Mouse (Mus musculus): ENCODE measurements around the gene Kmo. TPM values are rescaled to one million over a fixed set of nuclear protein-coding genes. Genes with fewer than 3 reads are reported as not detected.

Gene Kmo
- total and polyA plus RNA-seq, 3 experiments: 0.20 to 0.49 (median 0.34) TPM

DNA sequence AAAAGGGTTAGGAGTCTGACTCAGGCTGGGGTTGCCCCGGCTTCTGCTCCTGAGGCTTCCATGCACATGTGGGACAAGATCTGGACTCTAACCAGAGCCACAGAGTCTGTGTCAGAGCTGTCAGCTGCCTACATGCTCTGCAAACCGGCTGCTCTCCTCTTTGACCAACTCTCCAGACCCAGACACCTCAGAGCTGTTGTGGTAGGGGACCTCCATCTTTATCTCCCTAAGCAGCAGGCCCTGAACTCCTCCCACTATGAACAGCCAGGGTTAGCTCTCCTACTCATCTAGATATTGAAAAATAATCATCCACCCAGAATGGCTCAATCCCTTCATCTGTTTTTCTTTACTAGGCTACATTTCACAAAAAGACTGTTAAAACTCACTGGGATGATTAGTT lies 34.9 kb upstream of the Kmo start:
- H3K4me3 ChIP-seq: no peak overlapping the region
- no peak overlapping the region for H3K9ac ChIP-seq (ENCODE audit: low read depth, low read length)
- intact Hi-C loops (cut with DNase I): no loop called here

DNA sequence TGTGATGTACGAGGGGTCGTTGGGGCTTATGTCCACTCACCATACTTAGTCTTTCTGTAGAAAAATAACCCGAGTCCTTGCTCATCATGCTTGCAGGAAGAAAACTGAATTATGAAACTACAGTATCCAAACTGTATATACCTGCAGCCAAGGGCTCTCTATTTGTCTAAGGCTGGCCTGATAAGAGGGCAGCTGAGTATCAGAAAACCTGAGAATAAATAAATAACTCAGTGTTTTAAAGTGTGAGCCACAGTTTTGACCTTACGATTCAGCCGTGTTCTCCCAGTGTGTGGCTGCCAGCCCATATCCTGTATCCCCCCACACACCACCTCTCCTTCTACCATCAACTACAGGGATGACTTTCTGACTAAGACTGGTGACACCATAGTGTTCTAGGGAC lies 33.5 kb upstream of the Kmo start:
- intact Hi-C loops (cut with DNase I): no loop called here
- H3K4me3 ChIP-seq: no peak overlapping the region
- H3K36me3 ChIP-seq (ENCODE audit: control insufficient read depth, insufficient read depth, low read length): no peaks in the 10 kb centered on the region
- TF ChIP-seq EP300 (IDR thresholded peaks at IDR 0.05; ENCODE audit: insufficient read depth, low read depth, low read length) (no peak), POLR2A (IDR thresholded peaks at IDR 0.05; ENCODE audit: insufficient read depth, low read depth, low read length) (no peak), CTCF (IDR thresholded peaks at IDR 0.05) (no peak)
- no peak overlapping the region for H3K9ac ChIP-seq (ENCODE audit: low read depth, low read length)
- 62% methylated on average over 5 of the region's 5 CpGs for WGBS
- H3K27me3 ChIP-seq (ENCODE audit: control insufficient read depth, insufficient read depth, low read length): no peaks in the 10 kb centered on the region
- no peak overlapping the region for H3K27ac ChIP-seq
- DNase-seq: no peak
- H3K4me1 ChIP-seq (ENCODE audit: control insufficient read depth, insufficient read depth, low read length): no peaks in the 10 kb centered on the region
- H3K79me2 ChIP-seq (replicated peaks; ENCODE audit: control insufficient read depth, insufficient read depth, low read length): no peaks in the 10 kb centered on the region

More for the DNA sequence above, 34.9 kb upstream of the Kmo start:
- Histone ChIP-seq H3K27me3 (ENCODE audit: control insufficient read depth, insufficient read depth, low read length) (no peaks in the 10 kb centered on the region), H3K79me2 (replicated peaks; ENCODE audit: control insufficient read depth, insufficient read depth, low read length) (no peaks in the 10 kb centered on the region), H3K36me3 (ENCODE audit: control insufficient read depth, insufficient read depth, low read length) (no peaks in the 10 kb centered on the region), H3K27ac (no peak overlapping the region), H3K4me1 (ENCODE audit: control insufficient read depth, insufficient read depth, low read length) (no peaks in the 10 kb centered on the region)
- DNase-seq: no peak
- 66% methylated on average over 2 of the region's 2 CpGs for WGBS
- TF ChIP-seq POLR2A (IDR thresholded peaks at IDR 0.05; ENCODE audit: insufficient read depth, low read depth, low read length): no peak
- TF ChIP-seq EP300 (IDR thresholded peaks at IDR 0.05; ENCODE audit: insufficient read depth, low read depth, low read length): no peak
- TF ChIP-seq CTCF (IDR thresholded peaks at IDR 0.05): no peak

DNA sequence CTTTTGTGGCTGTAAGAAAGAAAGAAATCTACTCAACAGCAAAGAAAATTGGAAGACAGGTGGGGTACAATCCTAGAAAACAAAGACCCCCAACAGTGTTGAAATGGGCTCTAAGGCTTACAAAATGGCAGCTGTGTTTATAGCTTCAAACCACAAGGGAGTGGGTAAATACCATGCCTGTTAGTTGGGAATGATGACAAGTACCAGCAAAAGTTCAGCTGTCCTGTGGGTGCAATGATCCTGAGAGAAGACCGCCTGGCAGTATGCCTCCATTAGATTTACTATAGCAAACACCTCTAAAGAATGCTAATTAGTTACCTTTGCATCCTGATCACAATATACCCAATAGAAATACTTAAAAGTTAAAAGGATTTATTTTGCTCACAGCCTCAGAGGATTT lies 27.3 kb upstream of the Kmo start:
- no peaks in the 10 kb centered on the region for H3K4me1 ChIP-seq (ENCODE audit: control insufficient read depth, insufficient read depth, low read length)
- 98% methylated on average over 1 of the region's 1 CpGs for WGBS
- DNase-seq: no peak
- H3K27me3 ChIP-seq (ENCODE audit: control insufficient read depth, insufficient read depth, low read length): no peaks in the 10 kb centered on the region
- H3K4me3 ChIP-seq: no peak overlapping the region
- no peak overlapping the region for H3K9ac ChIP-seq (ENCODE audit: low read depth, low read length)
- H3K27ac ChIP-seq: no peak overlapping the region
- intact Hi-C loops (cut with DNase I): no loop called here
- TF ChIP-seq POLR2A (IDR thresholded peaks at IDR 0.05; ENCODE audit: insufficient read depth, low read depth, low read length): no peak
- TF ChIP-seq EP300 (IDR thresholded peaks at IDR 0.05; ENCODE audit: insufficient read depth, low read depth, low read length): no peak
- no peak for TF ChIP-seq CTCF (IDR thresholded peaks at IDR 0.05)
- no peaks in the 10 kb centered on the region for H3K79me2 ChIP-seq (replicated peaks; ENCODE audit: control insufficient read depth, insufficient read depth, low read length)
- H3K36me3 ChIP-seq (ENCODE audit: control insufficient read depth, insufficient read depth, low read length): no peaks in the 10 kb centered on the region

DNA sequence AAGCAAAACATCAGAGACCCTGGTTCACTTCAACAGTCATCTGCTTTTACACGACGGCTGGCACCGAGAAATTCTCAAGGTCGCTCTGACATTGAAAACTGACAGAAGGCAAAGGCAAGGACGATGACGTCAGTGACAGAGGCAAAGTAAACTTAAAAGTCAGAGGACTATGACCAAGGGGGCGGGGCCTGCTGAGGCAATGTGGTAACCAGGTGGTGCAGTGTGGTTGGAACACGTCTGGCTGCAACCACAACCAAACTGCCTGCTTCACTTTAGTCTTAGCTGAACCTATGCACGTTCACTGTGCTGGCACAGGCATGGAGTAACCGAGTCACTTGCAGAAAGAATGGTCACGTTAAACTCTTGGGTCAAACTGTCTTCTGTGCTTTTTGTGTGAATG lies 17.9 kb upstream of the Kmo start:
- no peak overlapping the region for H3K27ac ChIP-seq
- no peaks in the 10 kb centered on the region for H3K4me1 ChIP-seq (ENCODE audit: control insufficient read depth, insufficient read depth, low read length)
- H3K4me3 ChIP-seq: no peak overlapping the region
- WGBS: 82% methylated on average over 11 of the region's 11 CpGs
- TF ChIP-seq CTCF (IDR thresholded peaks at IDR 0.05) (no peak), EP300 (IDR thresholded peaks at IDR 0.05; ENCODE audit: insufficient read depth, low read depth, low read length) (no peak), POLR2A (IDR thresholded peaks at IDR 0.05; ENCODE audit: insufficient read depth, low read depth, low read length) (no peak)
- no peak for DNase-seq
- no peak overlapping the region for H3K9ac ChIP-seq (ENCODE audit: low read depth, low read length)
- intact Hi-C loops (cut with DNase I): no loop called here
- no peaks in the 10 kb centered on the region for H3K79me2 ChIP-seq (replicated peaks; ENCODE audit: control insufficient read depth, insufficient read depth, low read length)
- H3K36me3 ChIP-seq (ENCODE audit: control insufficient read depth, insufficient read depth, low read length): no peaks in the 10 kb centered on the region
- H3K27me3 ChIP-seq (ENCODE audit: control insufficient read depth, insufficient read depth, low read length): no peaks in the 10 kb centered on the region

DNA sequence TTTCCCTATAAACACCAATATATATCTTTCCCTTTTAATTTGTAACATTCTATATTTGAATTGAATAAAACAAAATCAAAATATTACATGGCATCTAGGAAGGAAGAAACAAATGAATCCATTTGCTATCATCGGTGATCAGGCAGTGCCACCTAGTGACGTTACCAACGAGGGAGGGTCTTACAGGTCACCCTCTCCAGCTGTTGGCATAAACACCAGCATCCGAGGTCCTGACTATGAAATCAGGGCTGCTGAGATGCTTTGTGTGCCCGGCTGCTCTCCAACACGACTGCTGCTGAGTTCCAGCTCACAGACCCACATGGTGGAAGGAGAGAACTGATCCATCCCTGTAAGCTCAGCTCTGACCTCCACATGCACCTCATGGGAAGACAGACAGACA lies 16.8 kb upstream of the Kmo start:
- Histone ChIP-seq H3K79me2 (replicated peaks; ENCODE audit: control insufficient read depth, insufficient read depth, low read length) (no peaks in the 10 kb centered on the region), H3K9ac (ENCODE audit: low read depth, low read length) (no peak overlapping the region), H3K36me3 (ENCODE audit: control insufficient read depth, insufficient read depth, low read length) (no peaks in the 10 kb centered on the region), H3K27ac (no peak overlapping the region), H3K4me1 (ENCODE audit: control insufficient read depth, insufficient read depth, low read length) (no peaks in the 10 kb centered on the region), H3K27me3 (ENCODE audit: control insufficient read depth, insufficient read depth, low read length) (no peaks in the 10 kb centered on the region), H3K4me3 (no peak overlapping the region)
- intact Hi-C loops (cut with DNase I): no loop called here
- peak; percentile 45 for TF ChIP-seq CTCF (IDR thresholded peaks at IDR 0.05)
- TF ChIP-seq EP300 (IDR thresholded peaks at IDR 0.05; ENCODE audit: insufficient read depth, low read depth, low read length): no peak
- WGBS: 71% methylated on average over 6 of the region's 6 CpGs
- DNase-seq: no peak

DNA sequence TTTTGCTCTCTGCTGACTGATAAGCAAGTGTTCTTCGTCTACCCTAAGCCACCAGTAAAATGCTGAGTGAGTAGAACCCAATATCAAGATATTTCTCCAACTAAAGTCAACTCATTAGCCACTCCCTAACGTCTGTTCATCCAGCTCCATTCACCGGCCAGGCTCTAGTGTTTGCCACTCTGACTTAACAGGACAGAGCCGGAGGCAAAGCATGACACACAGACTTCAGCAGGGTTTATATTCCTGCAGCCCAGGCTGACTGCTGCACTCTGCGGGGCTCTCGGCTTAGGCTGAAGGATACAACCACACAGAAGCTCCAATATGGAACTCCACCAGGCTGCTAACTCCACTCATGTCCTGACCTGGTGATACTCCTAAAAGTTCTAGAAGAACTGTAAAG lies 12.9 kb upstream of the Kmo start:
- no peak for TF ChIP-seq CTCF (IDR thresholded peaks at IDR 0.05)
- no peak for TF ChIP-seq POLR2A (IDR thresholded peaks at IDR 0.05; ENCODE audit: insufficient read depth, low read depth, low read length)
- no peak for TF ChIP-seq EP300 (IDR thresholded peaks at IDR 0.05; ENCODE audit: insufficient read depth, low read depth, low read length)
- Histone ChIP-seq H3K79me2 (replicated peaks; ENCODE audit: control insufficient read depth, insufficient read depth, low read length) (no peaks in the 10 kb centered on the region), H3K27ac (no peak overlapping the region), H3K36me3 (ENCODE audit: control insufficient read depth, insufficient read depth, low read length) (no peaks in the 10 kb centered on the region; the same call in 1 of the 2 replicates), H3K27me3 (ENCODE audit: control insufficient read depth, insufficient read depth, low read length) (no peaks in the 10 kb centered on the region), H3K4me3 (no peak overlapping the region), H3K4me1 (ENCODE audit: control insufficient read depth, insufficient read depth, low read length) (no peaks in the 10 kb centered on the region), H3K9ac (ENCODE audit: low read depth, low read length) (no peak overlapping the region)
- intact Hi-C loops (cut with DNase I): no loop called here
- no peak for DNase-seq
- WGBS: 91% methylated on average over 6 of the region's 6 CpGs
